Mouse (Mus musculus) erythroblast, embryonic 14.5 days (primary cell): ENCODE results near the gene Dnajb14. TPM values are rescaled to one million over a fixed set of nuclear protein-coding genes. Genes with fewer than 3 reads are reported as not detected.

ENCODE experiments used
- H3K27me3 ChIP-seq: 2 replicates; pipeline ENCODE4 v1.6.1; 2012; ENCODE audit warnings: inconsistent platforms; ENCODE audit not compliant: control insufficient read depth
- H3K36me3 ChIP-seq: 2 replicates; pipeline ENCODE4 v1.6.1; 2012; ENCODE audit warnings: mild to moderate bottlenecking, inconsistent platforms; ENCODE audit not compliant: control insufficient read depth
- H3K4me1 ChIP-seq: 2 replicates; pipeline ENCODE4 v1.6.1; 2012; ENCODE audit warnings: inconsistent platforms; ENCODE audit not compliant: control insufficient read depth
- H3K4me3 ChIP-seq: replicated peaks from 2 replicates; pipeline ENCODE3; 2012; ENCODE audit warnings: moderate library complexity, mild to moderate bottlenecking, inconsistent platforms
- H3K9me3 ChIP-seq: 2 replicates; pipeline ENCODE4 v1.6.1; 2012; ENCODE audit warnings: low read length, inconsistent platforms, mixed read lengths; ENCODE audit not compliant: control insufficient read depth
- GATA1 ChIP-seq: IDR thresholded peaks from 2 replicates; pipeline ENCODE4 v1.6.1; 2012; ENCODE audit warnings: low read length, inconsistent platforms, mixed read lengths
- TAL1 ChIP-seq: IDR thresholded peaks from 3 replicates; pipeline ENCODE4 v1.6.1; 2012; ENCODE audit warnings: low read length, inconsistent platforms, mixed read lengths
- polyA plus RNA-seq: library from polyadenylated mRNA; stranded (reverse); fragments of >175 nt; gene quantifications from 2 replicates; pipeline ENCODE4 v1.2.3, GENCODE M21; 2012

The Dnajb14 gene
- polyA plus RNA-seq, 1 experiment: 0.11 TPM

GRCm38 (mm10) chr3:137952225-137952913 lies 84.9 kb downstream of the Dnajb14 start:
- TF ChIP-seq TAL1: no peak
- no peak for TF ChIP-seq GATA1
- H3K36me3 ChIP-seq: peaks cover 24% of the 10 kb centered on the region
- H3K27me3 ChIP-seq: no peaks in the 10 kb centered on the region
- H3K9me3 ChIP-seq: no peaks in the 10 kb centered on the region
- peak overlapping the region; percentile 27 for H3K4me3 ChIP-seq
- peaks cover 95% of the 10 kb centered on the region for H3K4me1 ChIP-seq

GRCm38 (mm10) chr3:137952914-137953880 lies 85.7 kb downstream of the Dnajb14 start:
- Histone ChIP-seq H3K4me3 (peak overlapping the region; percentile 20), H3K36me3 (peaks cover 20% of the 10 kb centered on the region), H3K4me1 (peaks cover 95% of the 10 kb centered on the region), H3K9me3 (no peaks in the 10 kb centered on the region), H3K27me3 (no peaks in the 10 kb centered on the region)
- TF ChIP-seq TAL1 (no peak), GATA1 (no peak)

GRCm38 (mm10) chr3:137954256-137954916 lies 86.9 kb downstream of the Dnajb14 start:
- peaks cover 12% of the 10 kb centered on the region for H3K36me3 ChIP-seq
- no peak overlapping the region for H3K4me3 ChIP-seq
- H3K9me3 ChIP-seq: no peaks in the 10 kb centered on the region
- no peak for TF ChIP-seq GATA1
- TF ChIP-seq TAL1: no peak
- H3K27me3 ChIP-seq: no peaks in the 10 kb centered on the region
- peaks cover 93% of the 10 kb centered on the region for H3K4me1 ChIP-seq

GRCm38 (mm10) chr3:137955560-137956081 lies 88.1 kb downstream of the Dnajb14 start:
- TF ChIP-seq GATA1 (no peak), TAL1 (no peak)
- H3K27me3 ChIP-seq: no peaks in the 10 kb centered on the region
- H3K4me1 ChIP-seq: peaks cover 84% of the 10 kb centered on the region
- no peaks in the 10 kb centered on the region for H3K9me3 ChIP-seq
- H3K4me3 ChIP-seq: peak overlapping the region; percentile 37
- peaks cover 13% of the 10 kb centered on the region for H3K36me3 ChIP-seq

- H3K4me1 ChIP-seq: peaks cover 75% of the 10 kb centered on the region
- H3K9me3 ChIP-seq: no peaks in the 10 kb centered on the region
- H3K36me3 ChIP-seq: peaks cover 23% of the 10 kb centered on the region
- TF ChIP-seq TAL1 (peak; percentile 81), GATA1 (peak; percentile 81)
- no peaks in the 10 kb centered on the region for H3K27me3 ChIP-seq
- peak overlapping the region; percentile 15 for H3K4me3 ChIP-seq
Observed at GRCm38 (mm10) chr3:137957864-137958263, 90.4 kb downstream of the Dnajb14 start.

GRCm38 (mm10) chr3:137958352-137958751 lies 90.9 kb downstream of the Dnajb14 start:
- peaks cover 26% of the 10 kb centered on the region for H3K36me3 ChIP-seq
- peaks cover 70% of the 10 kb centered on the region for H3K4me1 ChIP-seq
- no peak overlapping the region for H3K4me3 ChIP-seq
- no peak for TF ChIP-seq GATA1
- no peak for TF ChIP-seq TAL1
- no peaks in the 10 kb centered on the region for H3K9me3 ChIP-seq
- H3K27me3 ChIP-seq: no peaks in the 10 kb centered on the region

GRCm38 (mm10) chr3:137959456-137959855 lies 92.0 kb downstream of the Dnajb14 start:
- no peak overlapping the region for H3K4me3 ChIP-seq
- TF ChIP-seq GATA1 (no peak), TAL1 (no peak)
- H3K4me1 ChIP-seq: peaks cover 60% of the 10 kb centered on the region
- no peaks in the 10 kb centered on the region for H3K9me3 ChIP-seq
- peaks cover 26% of the 10 kb centered on the region for H3K36me3 ChIP-seq
- no peaks in the 10 kb centered on the region for H3K27me3 ChIP-seq

- peaks cover 53% of the 10 kb centered on the region for H3K4me1 ChIP-seq
- TF ChIP-seq TAL1 (no peak), GATA1 (no peak)
- H3K4me3 ChIP-seq: no peak overlapping the region
- no peaks in the 10 kb centered on the region for H3K27me3 ChIP-seq
- H3K36me3 ChIP-seq: peaks cover 48% of the 10 kb centered on the region
- H3K9me3 ChIP-seq: no peaks in the 10 kb centered on the region
Observed at GRCm38 (mm10) chr3:137961736-137962385, 94.4 kb downstream of the Dnajb14 start.
